Mouse (Mus musculus): ENCODE measurements around the gene Cd1d1. TPM values are rescaled to one million over a fixed set of nuclear protein-coding genes. Genes with fewer than 3 reads are reported as not detected.
"Not testable (repeated sequence)": the region's sequence is repeated elsewhere in the genome, so short reads cannot be mapped to it uniquely, and the experiment has no call there.

Gene Cd1d1
- polyA plus RNA-seq, 1 experiment from 2014 or later: 43.8 TPM

DNA sequence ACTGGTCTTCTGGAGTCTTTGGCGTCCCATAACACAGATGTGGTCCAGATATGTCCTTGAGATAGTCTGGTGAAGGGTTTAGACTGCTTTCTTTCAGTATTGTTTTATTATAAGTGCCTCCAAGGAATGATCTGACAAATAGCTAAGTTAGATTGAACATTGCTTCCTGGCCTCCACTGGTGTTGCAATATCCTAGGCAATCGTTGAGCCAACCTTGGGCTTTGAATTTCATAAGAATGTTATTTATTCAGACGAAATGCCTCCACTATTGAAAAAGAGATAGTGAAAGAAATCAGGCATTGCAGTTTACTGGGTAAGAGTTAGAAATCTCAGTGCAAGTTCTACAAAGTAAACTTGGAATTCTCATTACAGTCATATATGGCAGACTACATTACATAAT, 13.2 kb upstream of the Cd1d1 start:
- not testable (repeated sequence) for H3K27ac ChIP-seq; H3K4me1 ChIP-seq (replicated peaks; ENCODE audit: control insufficient read depth, insufficient read depth, low read length); H3K27me3 ChIP-seq (ENCODE audit: control insufficient read depth, insufficient read depth, low read length); H3K4me2 ChIP-seq (replicated peaks); H3K4me3 ChIP-seq (replicated peaks; ENCODE audit: low read length); ATAC-seq (ENCODE audit: low FRiP score); DNase-seq (ENCODE audit: low spot score); H3K9ac ChIP-seq; H3K9me3 ChIP-seq (ENCODE audit: control insufficient read depth, low read length); H3K36me3 ChIP-seq (replicated peaks; ENCODE audit: control insufficient read depth, insufficient read depth)
- 85% methylated on average over 3 of the region's 3 CpGs for WGBS

DNA sequence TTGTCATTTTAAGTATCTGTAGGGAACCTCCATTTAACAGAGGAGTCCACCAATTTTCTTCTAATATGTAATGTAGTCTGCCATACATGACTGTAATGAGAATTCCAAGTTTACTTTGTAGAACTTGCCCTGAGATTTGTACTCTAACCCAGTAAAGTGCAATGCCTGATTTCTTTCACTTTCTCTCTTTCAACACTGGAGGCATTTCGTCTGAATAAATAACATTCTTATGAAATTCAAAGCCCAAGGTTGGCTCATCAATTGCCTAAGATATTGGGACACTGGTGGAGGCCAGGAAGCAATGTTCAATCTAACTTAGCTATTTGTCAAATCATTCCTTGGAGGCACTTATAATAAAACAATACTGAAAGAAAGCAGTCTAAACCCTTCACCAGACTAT, 9.0 kb upstream of the Cd1d1 start:
- H3K4me3 ChIP-seq (replicated peaks; ENCODE audit: low read length); ATAC-seq (ENCODE audit: low FRiP score); H3K9me3 ChIP-seq (ENCODE audit: control insufficient read depth, low read length); H3K4me1 ChIP-seq (replicated peaks; ENCODE audit: control insufficient read depth, insufficient read depth, low read length); H3K36me3 ChIP-seq (replicated peaks; ENCODE audit: control insufficient read depth, insufficient read depth); H3K27ac ChIP-seq; H3K9ac ChIP-seq; H3K27me3 ChIP-seq (ENCODE audit: control insufficient read depth, insufficient read depth, low read length); DNase-seq (ENCODE audit: low spot score); H3K4me2 ChIP-seq (replicated peaks): not testable (repeated sequence)
- WGBS: 77% methylated on average over 1 of the region's 1 CpGs

DNA sequence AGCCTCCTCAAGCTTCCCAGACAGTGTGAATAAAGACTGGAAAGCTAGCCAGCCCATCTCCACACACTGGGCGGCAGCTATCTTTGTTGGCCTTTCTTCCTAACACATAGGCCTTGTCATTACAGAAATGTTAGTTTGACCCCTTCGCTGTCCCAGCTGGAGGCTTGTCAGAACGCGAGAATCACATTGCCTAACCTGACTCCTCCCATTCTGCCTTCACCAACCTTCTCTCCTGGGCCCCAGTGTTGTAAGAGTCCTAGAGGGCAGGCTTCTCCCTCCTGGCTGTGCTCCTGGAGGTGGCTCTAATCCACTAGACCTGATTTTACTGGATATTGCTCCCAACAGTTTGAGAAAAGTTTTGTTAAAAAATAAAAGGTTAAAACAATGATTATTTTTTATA, 1.4 kb upstream of the Cd1d1 start:
- DNase-seq (ENCODE audit: low spot score) (no peak), ATAC-seq (ENCODE audit: low FRiP score) (no peak)
- WGBS: 19% methylated on average over 4 of the region's 4 CpGs
- Histone ChIP-seq H3K27me3 (ENCODE audit: control insufficient read depth, insufficient read depth, low read length) (no peaks in the 10 kb centered on the region), H3K27ac (no peak overlapping the region), H3K4me2 (replicated peaks) (no peak overlapping the region), H3K4me3 (replicated peaks; ENCODE audit: low read length) (no peak overlapping the region), H3K36me3 (replicated peaks; ENCODE audit: control insufficient read depth, insufficient read depth) (no peaks in the 10 kb centered on the region), H3K4me1 (replicated peaks; ENCODE audit: control insufficient read depth, insufficient read depth, low read length) (peaks cover 3% of the 10 kb centered on the region; the same call in 1 of the 2 replicates), H3K9me3 (ENCODE audit: control insufficient read depth, low read length) (no peaks in the 10 kb centered on the region), H3K9ac (no peak overlapping the region)

DNA sequence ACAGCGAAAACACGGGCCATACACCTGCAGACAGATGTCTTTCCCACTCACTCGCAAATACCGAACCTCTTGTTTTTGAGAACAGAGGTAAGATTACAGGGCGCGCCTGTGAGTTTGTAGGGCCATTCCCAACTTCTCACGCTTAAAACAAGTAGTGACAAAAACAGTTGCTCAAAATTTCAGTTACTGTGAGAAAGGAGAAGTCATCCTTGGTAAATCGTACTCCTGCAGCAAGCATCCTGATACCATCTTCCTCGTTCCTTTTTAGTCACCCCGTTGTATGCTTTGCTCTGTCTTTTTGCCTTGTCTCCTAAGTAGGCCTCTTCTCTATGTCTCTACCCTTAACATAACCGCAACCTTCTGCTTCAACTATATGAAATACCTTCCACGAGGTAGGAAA, 810 bp upstream of the Cd1d1 start:
- H3K4me2 ChIP-seq (replicated peaks): peak overlapping the region; percentile 64; the same call in 1 of the 2 replicates
- no peak for DNase-seq (ENCODE audit: low spot score)

DNA sequence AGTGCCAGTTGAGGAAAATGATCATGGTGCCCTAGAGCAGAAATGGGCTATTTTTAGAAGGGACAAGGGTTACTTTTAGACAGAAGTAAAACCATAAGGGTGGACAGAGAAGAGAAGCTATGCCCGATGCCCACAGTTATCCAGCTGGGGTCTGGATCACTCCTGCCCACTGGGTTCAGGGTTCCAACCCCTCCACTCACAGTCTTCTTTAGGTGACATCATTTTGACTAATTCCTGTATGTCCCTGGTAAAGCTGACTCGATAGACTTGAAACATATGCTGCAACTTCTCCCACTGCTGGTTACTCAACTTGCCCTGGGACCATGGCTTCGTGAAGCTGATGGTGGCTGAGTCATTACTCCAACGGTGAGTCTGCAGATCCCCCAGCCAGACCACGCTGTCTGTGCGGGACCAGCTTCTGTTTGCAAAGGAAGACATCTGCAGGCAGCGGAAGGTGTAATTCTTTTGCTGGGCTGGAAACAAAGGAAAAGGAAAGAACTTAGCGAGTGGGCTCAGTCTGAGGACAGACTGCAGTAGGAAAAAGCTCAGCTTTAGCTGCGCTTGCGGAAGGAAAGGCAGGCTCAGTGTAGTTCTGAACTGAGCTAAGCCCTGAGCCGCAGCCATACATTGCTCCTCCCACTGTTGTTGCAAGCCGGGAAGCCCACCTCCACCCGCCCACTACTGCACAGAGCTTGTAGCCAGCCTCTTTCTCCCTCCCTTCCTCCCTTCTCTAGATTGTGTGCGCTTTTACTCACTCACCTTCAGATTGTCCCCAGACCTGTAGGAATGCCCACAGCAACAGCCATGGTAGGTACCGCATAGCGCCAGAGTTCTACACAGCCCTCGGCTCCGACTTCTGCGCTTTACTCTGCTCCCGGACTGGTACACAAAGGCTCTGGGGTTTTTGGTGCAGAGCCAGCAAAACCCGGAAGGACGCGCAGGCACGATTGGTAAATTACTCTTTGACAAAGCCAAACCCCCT, 517 bp downstream of the Cd1d1 start:
- Histone ChIP-seq H3K4me3 (replicated peaks; ENCODE audit: low read length) (peak overlapping the region; percentile 44), H3K4me2 (replicated peaks) (peak overlapping the region; percentile 64), H3K9ac (peak overlapping the region; percentile 68), H3K27ac (peak overlapping the region; percentile 89)
- DNase-seq (ENCODE audit: low spot score): peak; percentile 77
- ATAC-seq (ENCODE audit: low FRiP score): peak; percentile 98
- 3% methylated on average over 23 of the region's 24 CpGs for WGBS
- H3K4me1 ChIP-seq (replicated peaks; ENCODE audit: control insufficient read depth, insufficient read depth, low read length); H3K36me3 ChIP-seq (replicated peaks; ENCODE audit: control insufficient read depth, insufficient read depth); H3K9me3 ChIP-seq (ENCODE audit: control insufficient read depth, low read length); H3K27me3 ChIP-seq (ENCODE audit: control insufficient read depth, insufficient read depth, low read length): not testable (repeated sequence)

More for the DNA sequence above, 810 bp upstream of the Cd1d1 start:
- no peaks in the 10 kb centered on the region for H3K9me3 ChIP-seq (ENCODE audit: control insufficient read depth, low read length)
- H3K27ac ChIP-seq: no peak overlapping the region
- H3K4me1 ChIP-seq (replicated peaks; ENCODE audit: control insufficient read depth, insufficient read depth, low read length): peaks cover 3% of the 10 kb centered on the region; the same call in 1 of the 2 replicates
- no peaks in the 10 kb centered on the region for H3K36me3 ChIP-seq (replicated peaks; ENCODE audit: control insufficient read depth, insufficient read depth)
- H3K9ac ChIP-seq: peak overlapping the region; percentile 68; the same call in 1 of the 2 replicates
- H3K27me3 ChIP-seq (ENCODE audit: control insufficient read depth, insufficient read depth, low read length): no peaks in the 10 kb centered on the region
- H3K4me3 ChIP-seq (replicated peaks; ENCODE audit: low read length): 0 out of 2 replicates have a peak overlapping the region, but pooled peaks have one; percentile 44
- no peak for ATAC-seq (ENCODE audit: low FRiP score)
- WGBS: 92% methylated on average over 12 of the region's 12 CpGs

DNA sequence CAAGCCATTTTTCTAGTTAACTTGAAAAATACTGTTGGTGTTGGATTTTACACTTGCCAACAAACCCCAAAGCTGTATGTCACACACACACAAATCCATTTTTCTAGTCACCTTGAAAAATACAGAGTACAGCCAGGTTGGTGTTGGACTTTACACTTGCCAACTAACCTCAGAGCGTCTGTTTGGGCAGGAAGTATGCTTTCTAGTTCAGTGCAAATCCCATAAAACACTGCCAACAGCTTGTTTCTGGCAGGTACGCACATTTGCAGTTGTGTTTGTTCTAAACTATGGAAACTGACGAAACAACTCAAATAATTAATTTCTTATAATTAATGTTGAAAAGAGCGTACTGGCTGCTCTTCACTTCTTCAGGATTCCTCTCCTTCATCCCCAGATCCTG, 3.1 kb downstream of the Cd1d1 start:
- no peaks in the 10 kb centered on the region for H3K36me3 ChIP-seq (replicated peaks; ENCODE audit: control insufficient read depth, insufficient read depth)
- ATAC-seq (ENCODE audit: low FRiP score) (no peak), DNase-seq (ENCODE audit: low spot score) (no peak)
- 95% methylated on average over 4 of the region's 4 CpGs for WGBS
- no peaks in the 10 kb centered on the region for H3K27me3 ChIP-seq (ENCODE audit: control insufficient read depth, insufficient read depth, low read length)
- no peak overlapping the region for H3K4me3 ChIP-seq (replicated peaks; ENCODE audit: low read length)
- no peak overlapping the region for H3K27ac ChIP-seq
- H3K9me3 ChIP-seq (ENCODE audit: control insufficient read depth, low read length): no peaks in the 10 kb centered on the region
- no peak overlapping the region for H3K9ac ChIP-seq
- H3K4me1 ChIP-seq (replicated peaks; ENCODE audit: control insufficient read depth, insufficient read depth, low read length): peaks cover 3% of the 10 kb centered on the region; the same call in 1 of the 2 replicates
- no peak overlapping the region for H3K4me2 ChIP-seq (replicated peaks)

DNA sequence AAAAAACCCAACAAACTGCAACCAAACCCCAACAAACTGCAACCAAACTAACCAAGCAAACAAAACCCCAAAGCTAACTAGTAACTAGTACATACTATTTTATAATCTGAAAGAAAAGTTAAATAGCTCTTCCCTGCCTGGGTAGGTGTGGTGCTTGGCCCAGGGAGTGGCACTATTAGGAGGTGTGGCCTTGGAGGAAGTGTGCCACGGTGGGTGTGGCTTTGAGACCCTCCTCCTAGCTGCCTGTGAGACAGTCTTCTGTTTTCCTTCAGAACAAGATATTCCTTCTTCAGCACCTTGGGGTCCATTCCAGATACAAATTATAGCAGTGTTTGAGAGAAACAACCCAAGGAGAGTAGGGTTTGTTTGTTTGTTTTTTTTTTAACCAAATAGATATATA, 3.9 kb downstream of the Cd1d1 start:
- no peaks in the 10 kb centered on the region for H3K9me3 ChIP-seq (ENCODE audit: control insufficient read depth, low read length)
- no peak overlapping the region for H3K4me3 ChIP-seq (replicated peaks; ENCODE audit: low read length)
- H3K27me3 ChIP-seq (ENCODE audit: control insufficient read depth, insufficient read depth, low read length): no peaks in the 10 kb centered on the region
- H3K27ac ChIP-seq: no peak overlapping the region
- H3K36me3 ChIP-seq (replicated peaks; ENCODE audit: control insufficient read depth, insufficient read depth): no peaks in the 10 kb centered on the region
- DNase-seq (ENCODE audit: low spot score) (no peak), ATAC-seq (ENCODE audit: low FRiP score) (no peak)
- H3K9ac ChIP-seq: no peak overlapping the region
- H3K4me1 ChIP-seq (replicated peaks; ENCODE audit: control insufficient read depth, insufficient read depth, low read length): peaks cover 3% of the 10 kb centered on the region; the same call in 1 of the 2 replicates
- no peak overlapping the region for H3K4me2 ChIP-seq (replicated peaks)
- WGBS: 83% methylated on average over 1 of the region's 1 CpGs

DNA sequence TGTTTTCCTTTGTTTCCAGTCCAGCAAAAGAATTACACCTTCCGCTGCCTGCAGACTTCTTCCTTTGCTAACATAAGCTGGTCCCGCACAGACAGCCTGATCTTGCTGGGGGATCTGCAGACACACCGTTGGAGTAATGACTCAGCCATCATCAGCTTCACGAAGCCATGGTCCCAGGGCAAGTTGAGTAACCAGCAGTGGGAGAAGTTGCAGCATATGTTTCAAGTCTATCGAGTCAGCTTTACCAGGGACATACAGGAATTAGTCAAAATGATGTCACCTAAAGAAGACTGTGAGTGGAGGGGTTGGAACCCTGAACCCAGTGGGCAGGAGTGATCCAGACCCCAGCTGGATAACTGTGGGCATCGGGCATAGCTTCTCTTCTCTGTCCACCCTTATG, 12.3 kb downstream of the Cd1d1 start:
- 0 out of 2 replicates have a peak overlapping the region, but pooled peaks have one; percentile 40 for H3K9ac ChIP-seq
- DNase-seq (ENCODE audit: low spot score); H3K9me3 ChIP-seq (ENCODE audit: control insufficient read depth, low read length); H3K27me3 ChIP-seq (ENCODE audit: control insufficient read depth, insufficient read depth, low read length); H3K27ac ChIP-seq; H3K4me1 ChIP-seq (replicated peaks; ENCODE audit: control insufficient read depth, insufficient read depth, low read length); ATAC-seq (ENCODE audit: low FRiP score); H3K36me3 ChIP-seq (replicated peaks; ENCODE audit: control insufficient read depth, insufficient read depth): not testable (repeated sequence)
- WGBS: 32% methylated on average over 5 of the region's 6 CpGs
- H3K4me2 ChIP-seq (replicated peaks): peak overlapping the region; percentile 50
- peak overlapping the region; percentile 23 for H3K4me3 ChIP-seq (replicated peaks; ENCODE audit: low read length)

DNA sequence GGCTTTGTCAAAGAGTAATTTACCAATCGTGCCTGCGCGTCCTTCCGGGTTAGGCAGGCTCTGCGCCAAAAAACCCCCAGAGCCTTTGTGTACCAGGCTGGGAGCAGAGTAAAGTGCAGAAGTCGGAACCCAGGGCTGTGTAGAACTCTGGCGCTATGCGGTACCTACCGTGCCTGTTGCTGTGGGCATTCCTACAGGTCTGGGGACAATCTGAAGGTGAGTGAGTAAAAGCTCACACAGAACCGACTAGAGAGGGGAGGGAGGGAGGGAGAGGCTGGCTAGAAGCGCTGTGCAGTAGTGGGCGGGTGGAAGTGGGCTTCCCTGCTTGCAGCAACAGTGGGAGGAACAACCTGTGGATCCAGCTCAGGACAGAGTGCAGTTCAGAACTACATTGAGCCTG, 12.8 kb downstream of the Cd1d1 start:
- Histone ChIP-seq H3K9ac (peak overlapping the region; percentile 40), H3K27me3 (ENCODE audit: control insufficient read depth, insufficient read depth, low read length) (no peaks in the 10 kb centered on the region), H3K27ac (no peak overlapping the region), H3K9me3 (ENCODE audit: control insufficient read depth, low read length) (no peaks in the 10 kb centered on the region), H3K4me3 (replicated peaks; ENCODE audit: low read length) (peak overlapping the region; percentile 23), H3K36me3 (replicated peaks; ENCODE audit: control insufficient read depth, insufficient read depth) (no peaks in the 10 kb centered on the region), H3K4me1 (replicated peaks; ENCODE audit: control insufficient read depth, insufficient read depth, low read length) (no peaks in the 10 kb centered on the region), H3K4me2 (replicated peaks) (peak overlapping the region; percentile 50)
- 0 out of 2 replicates have a peak, but pooled peaks have one; percentile 21 for ATAC-seq (ENCODE audit: low FRiP score)
- no peak for DNase-seq (ENCODE audit: low spot score)
- 11% methylated on average over 12 of the region's 12 CpGs for WGBS

Measured in hindbrain, embryonic 14.5 days (tissue).